Mouse (Mus musculus): Measurements from ENCODE around the gene Gm13276. TPM values are rescaled to one million over a fixed set of nuclear protein-coding genes. Genes with fewer than 3 reads are reported as not detected.

Gm13276 gene
- polyA plus RNA-seq (2015; fragmentation: Nextera tagmentation; extraction: Ambion mirVana) = not detected in 2 replicates

DNA sequence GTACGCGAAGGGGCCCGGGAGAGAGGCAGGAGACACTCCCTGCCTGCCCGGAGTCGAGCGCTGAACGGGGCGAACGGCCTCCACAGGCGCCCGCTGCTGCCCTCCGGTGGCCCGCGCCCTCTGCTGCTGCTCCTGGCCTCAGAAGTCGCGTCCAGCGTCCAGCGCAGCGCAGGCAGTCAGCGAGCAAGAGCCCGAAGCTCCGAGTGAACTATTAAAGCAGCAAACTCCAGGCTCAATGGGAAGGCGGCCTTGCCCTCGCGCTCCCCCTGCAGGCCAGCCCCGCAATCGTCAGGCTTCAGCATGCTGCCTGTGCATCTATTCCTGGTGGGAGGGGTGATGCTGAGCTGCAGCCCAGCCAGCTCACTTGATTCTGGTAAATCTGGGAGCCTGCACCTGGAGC lies at the start of gene Gm13276:
Gene Gm13276, plus strand, starts transcription at position 301 of the 400 bp plus-strand sequence.

DNA sequence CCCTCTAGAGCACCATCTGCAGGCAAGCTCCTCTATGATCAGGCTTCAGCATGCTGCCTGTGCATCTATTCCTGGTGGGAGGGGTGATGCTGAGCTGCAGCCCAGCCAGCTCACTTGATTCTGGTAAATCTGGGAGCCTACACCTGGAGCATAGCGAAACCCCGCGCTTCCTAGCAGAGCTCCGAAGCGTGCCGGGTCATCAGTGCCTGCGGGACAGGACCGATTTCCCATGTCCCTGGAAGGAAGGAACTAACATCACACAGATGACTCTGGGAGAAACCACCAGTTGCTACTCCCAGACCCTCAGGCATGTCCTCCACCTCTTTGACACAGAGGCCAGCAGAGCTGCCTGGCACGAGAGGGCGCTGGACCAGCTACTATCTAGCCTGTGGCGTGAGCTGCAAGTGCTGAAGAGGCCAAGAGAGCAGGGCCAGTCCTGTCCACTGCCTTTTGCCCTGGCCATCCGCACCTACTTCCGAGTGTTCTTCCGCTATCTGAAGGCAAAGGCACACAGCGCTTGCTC lies 30.6 kb upstream of the Gm13276 start, which contains the start of gene Gm13271:
Gene Gm13271, plus strand, starts transcription at position 51 of the 523 bp plus-strand sequence.

GRCm38 (mm10) chr4:88759610-88760268 lies 25.8 kb upstream of the Gm13276 start, which contains the start of gene Gm13283:
TSS of gene Gm13283 (plus strand) at chr4:88760119.

DNA sequence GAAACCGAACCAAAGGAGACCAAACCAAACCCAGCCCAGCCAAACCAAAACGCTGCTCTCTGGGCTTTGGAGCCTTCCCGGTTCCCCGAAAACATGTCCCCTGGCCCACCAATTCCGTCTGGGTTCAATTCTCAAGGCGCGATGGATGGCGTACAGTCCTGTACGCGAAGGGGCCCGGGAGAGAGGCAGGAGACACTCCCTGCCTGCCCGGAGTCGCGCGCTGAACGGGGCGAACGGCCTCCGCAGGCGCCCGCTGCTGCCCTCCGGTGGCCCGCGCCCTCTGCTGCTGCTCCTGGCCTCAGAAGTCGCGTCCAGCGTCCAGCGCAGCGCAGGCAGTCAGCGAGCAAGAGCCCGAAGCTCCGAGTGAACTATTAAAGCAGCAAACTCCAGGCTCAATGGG lies 12.0 kb upstream of the Gm13276 start, which contains the start of gene Gm13290:
Gene Gm13290, plus strand, starts transcription at position 301 of the 400 bp plus-strand sequence.

DNA sequence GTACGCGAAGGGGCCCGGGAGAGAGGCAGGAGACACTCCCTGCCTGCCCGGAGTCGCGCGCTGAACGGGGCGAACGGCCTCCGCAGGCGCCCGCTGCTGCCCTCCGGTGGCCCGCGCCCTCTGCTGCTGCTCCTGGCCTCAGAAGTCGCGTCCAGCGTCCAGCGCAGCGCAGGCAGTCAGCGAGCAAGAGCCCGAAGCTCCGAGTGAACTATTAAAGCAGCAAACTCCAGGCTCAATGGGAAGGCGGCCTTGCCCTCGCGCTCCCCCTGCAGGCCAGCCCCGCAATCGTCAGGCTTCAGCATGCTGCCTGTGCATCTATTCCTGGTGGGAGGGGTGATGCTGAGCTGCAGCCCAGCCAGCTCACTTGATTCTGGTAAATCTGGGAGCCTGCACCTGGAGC lies 8.9 kb upstream of the Gm13276 start, which contains the start of gene Gm13289:
Gene Gm13289, plus strand, starts transcription at position 301 of the 400 bp plus-strand sequence.

DNA sequence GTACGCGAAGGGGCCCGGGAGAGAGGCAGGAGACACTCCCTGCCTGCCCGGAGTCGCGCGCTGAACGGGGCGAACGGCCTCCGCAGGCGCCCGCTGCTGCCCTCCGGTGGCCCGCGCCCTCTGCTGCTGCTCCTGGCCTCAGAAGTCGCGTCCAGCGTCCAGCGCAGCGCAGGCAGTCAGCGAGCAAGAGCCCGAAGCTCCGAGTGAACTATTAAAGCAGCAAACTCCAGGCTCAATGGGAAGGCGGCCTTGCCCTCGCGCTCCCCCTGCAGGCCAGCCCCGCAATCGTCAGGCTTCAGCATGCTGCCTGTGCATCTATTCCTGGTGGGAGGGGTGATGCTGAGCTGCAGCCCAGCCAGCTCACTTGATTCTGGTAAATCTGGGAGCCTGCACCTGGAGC lies 6.0 kb upstream of the Gm13276 start, which contains the start of gene Gm13272:
Gene Gm13272, plus strand, starts transcription at position 301 of the 400 bp plus-strand sequence.

DNA sequence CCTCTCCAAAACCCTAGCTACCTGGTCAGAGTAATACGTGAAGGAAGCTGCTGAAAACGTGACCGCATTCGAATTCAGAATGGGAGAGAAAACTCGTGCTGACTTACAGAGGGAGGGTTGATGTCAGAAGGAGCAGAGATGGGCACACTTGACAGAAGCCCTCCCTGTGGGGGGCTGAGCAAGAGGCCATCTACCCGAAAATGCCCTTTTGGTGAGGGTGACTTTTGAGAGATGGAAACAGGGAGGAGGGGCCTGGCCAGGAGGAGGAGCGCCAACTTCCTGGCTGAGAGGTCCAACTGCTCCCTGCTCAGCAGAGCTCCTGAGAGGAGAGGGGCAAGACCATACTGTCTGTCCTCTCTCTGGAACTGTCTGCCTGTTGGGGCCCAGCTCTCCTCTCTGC lies 3.7 kb upstream of the Gm13276 start, which contains the start of gene Ifnz:
Gene Ifnz, plus strand, starts transcription at position 301 of the 400 bp plus-strand sequence.

DNA sequence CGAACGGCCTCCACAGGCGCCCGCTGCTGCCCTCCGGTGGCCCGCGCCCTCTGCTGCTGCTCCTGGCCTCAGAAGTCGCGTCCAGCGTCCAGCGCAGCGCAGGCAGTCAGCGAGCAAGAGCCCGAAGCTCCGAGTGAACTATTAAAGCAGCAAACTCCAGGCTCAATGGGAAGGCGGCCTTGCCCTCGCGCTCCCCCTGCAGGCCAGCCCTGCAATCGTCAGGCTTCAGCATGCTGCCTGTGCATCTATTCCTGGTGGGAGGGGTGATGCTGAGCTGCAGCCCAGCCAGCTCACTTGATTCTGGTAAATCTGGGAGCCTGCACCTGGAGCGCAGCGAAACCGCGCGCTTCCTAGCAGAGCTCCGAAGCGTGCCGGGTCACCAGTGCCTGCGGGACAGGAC lies 2.9 kb downstream of the Gm13276 start, which contains the start of gene Gm13277:
Gene Gm13277, plus strand, starts transcription at position 231 of the 400 bp plus-strand sequence.

DNA sequence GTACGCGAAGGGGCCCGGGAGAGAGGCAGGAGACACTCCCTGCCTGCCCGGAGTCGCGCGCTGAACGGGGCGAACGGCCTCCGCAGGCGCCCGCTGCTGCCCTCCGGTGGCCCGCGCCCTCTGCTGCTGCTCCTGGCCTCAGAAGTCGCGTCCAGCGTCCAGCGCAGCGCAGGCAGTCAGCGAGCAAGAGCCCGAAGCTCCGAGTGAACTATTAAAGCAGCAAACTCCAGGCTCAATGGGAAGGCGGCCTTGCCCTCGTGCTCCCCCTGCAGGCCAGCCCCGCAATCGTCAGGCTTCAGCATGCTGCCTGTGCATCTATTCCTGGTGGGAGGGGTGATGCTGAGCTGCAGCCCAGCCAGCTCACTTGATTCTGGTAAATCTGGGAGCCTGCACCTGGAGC lies 5.7 kb downstream of the Gm13276 start, which contains the start of gene Gm13278:
Gene Gm13278, plus strand, starts transcription at position 301 of the 400 bp plus-strand sequence.

GRCm38 (mm10) chr4:88793936-88794675 lies 8.6 kb downstream of the Gm13276 start, which contains the start of gene Gm13275:
TSS of gene Gm13275 (plus strand) at chr4:88794487.

GRCm38 (mm10) chr4:88797097-88797496 lies 11.6 kb downstream of the Gm13276 start, which contains the start of gene Gm13279:
TSS of gene Gm13279 (plus strand) at chr4:88797397.

DNA sequence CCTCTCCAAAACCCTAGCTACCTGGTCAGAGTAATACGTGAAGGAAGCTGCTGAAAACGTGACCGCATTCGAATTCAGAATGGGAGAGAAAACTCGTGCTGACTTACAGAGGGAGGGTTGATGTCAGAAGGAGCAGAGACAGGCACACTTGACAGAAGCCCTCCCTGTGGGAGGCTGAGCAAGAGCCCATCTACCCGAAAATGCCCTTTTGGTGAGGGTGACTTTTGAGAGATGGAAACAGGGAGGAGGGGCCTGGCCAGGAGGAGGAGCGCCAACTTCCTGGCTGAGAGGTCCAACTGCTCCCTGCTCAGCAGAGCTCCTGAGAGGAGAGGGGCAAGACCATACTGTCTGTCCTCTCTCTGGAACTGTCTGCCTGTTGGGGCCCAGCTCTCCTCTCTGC lies 13.9 kb downstream of the Gm13276 start, which contains the start of gene Gm13285:
Gene Gm13285, plus strand, starts transcription at position 301 of the 400 bp plus-strand sequence.

GRCm38 (mm10) chr4:88802954-88803353 lies 17.4 kb downstream of the Gm13276 start, which contains the start of gene Gm13287:
TSS of gene Gm13287 (plus strand) at chr4:88803254.

DNA sequence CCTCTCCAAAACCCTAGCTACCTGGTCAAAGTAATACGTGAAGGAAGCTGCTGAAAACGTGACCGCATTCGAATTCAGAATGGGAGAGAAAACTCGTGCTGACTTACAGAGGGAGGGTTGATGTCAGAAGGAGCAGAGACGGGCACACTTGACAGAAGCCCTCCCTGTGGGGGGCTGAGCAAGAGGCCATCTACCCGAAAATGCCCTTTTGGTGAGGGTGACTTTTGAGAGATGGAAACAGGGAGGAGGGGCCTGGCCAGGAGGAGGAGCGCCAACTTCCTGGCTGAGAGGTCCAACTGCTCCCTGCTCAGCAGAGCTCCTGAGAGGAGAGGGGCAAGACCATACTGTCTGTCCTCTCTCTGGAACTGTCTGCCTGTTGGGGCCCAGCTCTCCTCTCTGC lies 19.7 kb downstream of the Gm13276 start, which contains the start of gene Gm13288:
Gene Gm13288, plus strand, starts transcription at position 301 of the 400 bp plus-strand sequence.

DNA sequence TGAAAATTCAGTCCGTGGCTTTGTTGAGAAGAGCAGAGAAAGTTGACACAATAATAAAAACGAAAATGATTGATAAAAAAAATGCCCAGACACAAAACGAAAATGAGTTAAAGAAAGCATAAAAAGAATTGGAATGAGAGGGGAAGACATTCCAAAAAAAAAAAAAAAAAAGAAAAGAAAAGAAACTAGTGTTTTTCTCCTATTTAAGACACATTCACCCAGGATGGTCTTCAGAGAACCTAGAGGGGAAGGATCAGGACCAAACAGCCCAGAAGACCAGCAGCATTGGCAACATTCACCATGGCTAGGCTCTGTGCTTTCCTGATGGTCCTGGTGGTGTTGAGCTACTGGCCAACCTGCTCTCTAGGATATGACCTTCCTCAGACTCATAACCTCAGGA lies 30.4 kb downstream of the Gm13276 start, which contains the start of gene Ifna7:
Gene Ifna7, plus strand, starts transcription at position 301 of the 400 bp plus-strand sequence.

GRCm38 (mm10) chr4:88819659-88820058 lies 34.1 kb downstream of the Gm13276 start, which contains the start of gene Ifna11:
TSS of gene Ifna11 (plus strand) at chr4:88819959.

GRCm38 (mm10) chr4:88827116-88827515 lies 41.6 kb downstream of the Gm13276 start, which contains the start of gene Ifna6:
TSS of gene Ifna6 (plus strand) at chr4:88827416.

DNA sequence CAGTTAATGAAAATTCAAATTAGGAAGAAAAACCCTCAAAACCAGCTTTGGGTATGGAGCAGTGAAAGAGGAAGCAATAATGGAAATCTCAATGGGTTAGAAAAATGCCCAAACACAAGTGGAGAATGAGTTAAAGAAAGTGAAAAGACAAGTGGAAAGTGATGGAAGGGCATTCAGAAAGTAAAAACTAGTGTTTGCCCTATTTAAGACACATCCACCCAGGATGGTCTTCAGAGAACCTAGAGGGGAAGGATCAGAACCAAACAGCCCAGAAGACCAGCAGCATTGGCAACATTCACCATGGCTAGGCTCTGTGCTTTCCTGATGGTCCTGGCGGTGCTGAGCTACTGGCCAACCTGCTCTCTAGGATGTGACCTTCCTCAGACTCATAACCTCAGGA lies 49.7 kb downstream of the Gm13276 start, which contains the start of gene Ifna5:
Gene Ifna5, plus strand, starts transcription at position 301 of the 400 bp plus-strand sequence.

All from spleen, postnatal 0 days (tissue).